Comparison of ENCODE assay signal across 9 mouse cellular contexts in the genomic region with DNA sequence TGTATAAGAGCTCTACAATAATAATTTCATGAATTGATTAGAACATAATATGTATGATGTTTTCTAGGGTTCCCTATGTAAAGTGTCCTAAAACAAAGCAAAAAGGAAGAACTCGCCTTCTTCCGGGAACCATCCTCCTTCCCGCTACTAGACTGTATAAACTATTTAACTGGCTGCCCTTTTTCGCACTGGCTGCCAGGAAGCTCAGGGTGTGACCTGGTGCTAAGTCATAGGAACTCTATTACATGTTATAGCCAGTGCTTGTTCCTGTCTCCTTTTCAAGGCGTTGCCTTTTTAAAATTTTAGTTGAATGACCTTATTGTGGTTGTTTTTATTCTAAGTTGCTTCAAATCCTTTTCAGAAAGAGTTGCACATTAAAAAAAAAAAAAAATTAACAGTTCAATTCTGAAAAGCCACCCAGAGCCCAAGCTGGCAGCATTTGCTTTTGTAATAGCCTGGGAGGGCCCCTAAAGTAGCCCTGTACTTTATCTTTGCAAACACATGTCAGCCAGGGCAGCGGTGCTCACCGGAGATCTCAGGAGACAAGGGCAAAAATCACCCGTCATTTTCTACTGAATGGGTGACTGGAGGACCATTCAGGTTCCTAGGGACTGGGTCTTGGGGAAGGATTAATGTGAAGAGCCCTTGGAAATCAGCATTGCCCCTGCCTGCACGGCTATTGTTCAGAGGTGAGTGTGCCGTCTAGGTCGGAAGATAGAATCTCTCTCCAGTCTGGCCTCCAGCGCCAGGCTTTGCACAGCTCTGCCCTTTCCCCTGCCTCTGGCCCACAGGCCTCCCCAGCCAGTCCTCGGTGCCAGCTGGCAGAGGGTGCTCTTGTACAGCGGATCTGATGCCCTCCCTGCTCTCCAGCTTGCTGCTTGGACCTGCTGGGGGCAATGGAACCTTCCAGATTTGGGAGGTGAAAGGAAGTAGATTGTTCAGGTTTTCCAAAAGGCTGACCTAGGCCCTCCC.
DNase-seq lines count a peak whose midpoint lies in the region; ATAC-seq lines count a peak whose summit lies in the region.
"Had no signal": no experiment of that assay in that cellular context is flagged by ENCODE, and none has a peak within 500 bp of the region (broad histone marks: within the 10 kb centered on the region; RNA-seq: fewer than 3 reads in every experiment).

No protein-coding gene starts in this region.

- H3K27ac ChIP-seq in forebrain, embryonic 14.5 days (ENCODE audit: low read depth, low read length) = no peak overlapping the region
- no peak overlapping the region for H3K27ac ChIP-seq in midbrain, embryonic 11.5 days (ENCODE audit: low read depth, low read length)
- H3K27ac ChIP-seq: limb, embryonic 12.5 days had no signal

- no peak; the same call in 1 of the 2 replicates for ATAC-seq in forebrain, embryonic 14.5 days
- ATAC-seq in midbrain, embryonic 11.5 days (ENCODE audit: low FRiP score) = peak; percentile 35; the same call in 1 of the 2 replicates

- intact Hi-C loops in left cerebral cortex, postnatal 4 days (cut with DNase I) = no loop called here
- intact Hi-C loops in left cerebral cortex, postnatal 36 days (cut with DNase I) = no loop called here

- H3K4me1 ChIP-seq in forebrain, embryonic 14.5 days (ENCODE audit: control insufficient read depth, insufficient read depth, low read length) = peaks cover 6% of the 10 kb centered on the region
- H3K4me1 ChIP-seq in midbrain, embryonic 11.5 days (ENCODE audit: control insufficient read depth, insufficient read depth, low read length) = peaks cover 22% of the 10 kb centered on the region

- H3K9me3 ChIP-seq in forebrain, embryonic 14.5 days (replicated peaks; ENCODE audit: control insufficient read depth, low read length) = no peaks in the 10 kb centered on the region
- H3K9me3 ChIP-seq in midbrain, embryonic 11.5 days (ENCODE audit: control insufficient read depth, low read length) = no peaks in the 10 kb centered on the region
- H3K9me3 ChIP-seq: limb, embryonic 12.5 days had no signal

- DNase-seq in adrenal gland, adult (ENCODE audit: inconsistent age in 2 of 2, low spot score in 1 of 2) = peak; percentile 7 to 45
- DNase-seq in adrenal gland, postnatal 4 days (ENCODE audit: low spot score in 2 of 2) = no peak
- peak; percentile 77 for DNase-seq in left cerebral cortex, postnatal 4 days
- no peak for DNase-seq in left cerebral cortex, postnatal 36 days (ENCODE audit: low spot score in 2 of 2)
- DNase-seq in forebrain, embryonic 14.5 days (ENCODE audit: low spot score) = peak; percentile 46
- DNase-seq in midbrain, embryonic 11.5 days (ENCODE audit: low spot score, missing footprints) = no peak
- DNase-seq in left cerebral cortex, adult 8-10 months (ENCODE audit: low spot score in 2 of 2) = no peak
- DNase-seq in frontal cortex, postnatal 36 days (ENCODE audit: low spot score in 2 of 2) = no peak

- no peaks in the 10 kb centered on the region for H3K36me3 ChIP-seq in forebrain, embryonic 14.5 days (ENCODE audit: control insufficient read depth, insufficient read depth, low read length)
- H3K36me3 ChIP-seq in midbrain, embryonic 11.5 days (ENCODE audit: control insufficient read depth, insufficient read depth, low read length) = no peaks in the 10 kb centered on the region
- H3K36me3 ChIP-seq: limb, embryonic 12.5 days had no signal

- H3K4me2 ChIP-seq in forebrain, embryonic 14.5 days (ENCODE audit: low read length) = no peak overlapping the region
- H3K4me2 ChIP-seq in midbrain, embryonic 11.5 days = no peak overlapping the region
- H3K4me2 ChIP-seq: limb, embryonic 12.5 days had no signal

- H3K9ac ChIP-seq in forebrain, embryonic 14.5 days (ENCODE audit: low read length) = no peak overlapping the region
- 0 out of 2 replicates have a peak overlapping the region, but pooled peaks have one; percentile 3 for H3K9ac ChIP-seq in midbrain, embryonic 11.5 days (ENCODE audit: low read length)
- H3K9ac ChIP-seq: limb, embryonic 12.5 days had no signal

- H3K4me3 ChIP-seq in forebrain, embryonic 14.5 days (ENCODE audit: low read depth, low read length) = no peak overlapping the region
- H3K4me3 ChIP-seq in midbrain, embryonic 11.5 days (ENCODE audit: low read depth, low read length) = no peak overlapping the region
- H3K4me3 ChIP-seq: limb, embryonic 12.5 days had no signal

- H3K27me3 ChIP-seq in forebrain, embryonic 14.5 days (replicated peaks; ENCODE audit: control insufficient read depth, insufficient read depth, low read length) = peaks cover 29% of the 10 kb centered on the region; the same call in 1 of the 2 replicates
- H3K27me3 ChIP-seq in midbrain, embryonic 11.5 days (ENCODE audit: control insufficient read depth, insufficient read depth, low read length) = peaks cover 5% of the 10 kb centered on the region; the same call in 1 of the 2 replicates

- 41% methylated on average over 14 of the region's 14 CpGs for WGBS in forebrain, embryonic 14.5 days
- WGBS in midbrain, embryonic 11.5 days = 49% methylated on average over 14 of the region's 14 CpGs

Comparison
In these comparisons a context has a peak if more than half of its experiments do, and no peak if none do; other contexts are left out.
1. DNase-seq: peak in adrenal gland, adult (2 of 2), left cerebral cortex, postnatal 4 days (single experiment) and forebrain, embryonic 14.5 days (single experiment); none in adrenal gland, postnatal 4 days (0 of 2), left cerebral cortex, postnatal 36 days (0 of 2), midbrain, embryonic 11.5 days (single experiment), left cerebral cortex, adult 8-10 months (0 of 2) and frontal cortex, postnatal 36 days (0 of 2).